Mouse (Mus musculus) left cerebral cortex, postnatal 25 days (tissue): ENCODE measurements around the gene Bcdin3d. TPM values are rescaled to one million over a fixed set of nuclear protein-coding genes. Genes with fewer than 3 reads are reported as not detected.

ENCODE experiments used
- DNase-seq, 2 experiments: peaks; one replicate each; pipeline ENCODE4 v3.0.0; 2022; ENCODE audit warnings: low spot score in 2 of 2, mixed read lengths in 1 of 2
- intact Hi-C: fragments of 180-260 bp; cut with DNase I; formaldehyde crosslinking; loops from one replicate; pipeline ENCODE4 v1.15.1; 2025
- total RNA-seq, 2 experiments: library from RNA; stranded (reverse); gene quantifications; 2 replicates each; pipeline ENCODE4 v1.2.3; 2021

Gene Bcdin3d
- total RNA-seq, 2 experiments from 2014 or later: 4.6 to 4.9 TPM

GRCm38 (mm10) chr15:99420101-99420500 lies 54.4 kb downstream of the Bcdin3d start:
- DNase-seq: no peak
- intact Hi-C loops: no loop called here

Other genes with a start within 250 kb of the Bcdin3d start
- 100 to 1,000 TPM; 171 to 172 TPM for gene Kcnh3, start 249.9 kb downstream of the Bcdin3d start, total RNA-seq
- gene Mcrs1, start 222.8 kb downstream of the Bcdin3d start, total RNA-seq: 10 to 100 TPM; 80.1 to 81.0 TPM
- gene Prpf40b, start 179.6 kb downstream of the Bcdin3d start, total RNA-seq: 10 to 100 TPM; 87.0 to 95.3 TPM
- gene Fam186b, start 178.8 kb downstream of the Bcdin3d start, total RNA-seq: 1 to 10 TPM; 1.6 to 1.9 TPM
- 10 to 100 TPM in 1 of 2 experiments, 1 to 10 TPM in 1; 9.5 to 10.7 TPM for gene Fmnl3, start 104.2 kb downstream of the Bcdin3d start, total RNA-seq
- 100 to 1,000 TPM; 331 to 338 TPM for gene Tmbim6, start 81.8 kb downstream of the Bcdin3d start, total RNA-seq
- gene Nckap5l, start 17.0 kb downstream of the Bcdin3d start, total RNA-seq: 10 to 100 TPM; 16.8 to 22.3 TPM
- gene Faim2, start 53.4 kb upstream of the Bcdin3d start, total RNA-seq: 100 to 1,000 TPM; 318 to 355 TPM
- not detected for gene Aqp2, start 104.3 kb upstream of the Bcdin3d start, total RNA-seq
- gene Aqp5, start 116.1 kb upstream of the Bcdin3d start, total RNA-seq: under 1 TPM; 0.50 to 0.76 TPM
- gene Aqp6, start 126.7 kb upstream of the Bcdin3d start, total RNA-seq: under 1 TPM; 0.48 to 0.62 TPM
- gene Racgap1, start 176.9 kb upstream of the Bcdin3d start, total RNA-seq: 1 to 10 TPM; 6.8 to 9.2 TPM
- 10 to 100 TPM; 73.8 to 78.5 TPM for gene Asic1, start 195.6 kb upstream of the Bcdin3d start, total RNA-seq
- gene Smarcd1, start 227.4 kb upstream of the Bcdin3d start, total RNA-seq: 100 to 1,000 TPM; 159 to 164 TPM
- gene Gm17349, start 230.8 kb upstream of the Bcdin3d start, total RNA-seq: 1 to 10 TPM; 7.1 to 7.6 TPM
- 10 to 100 TPM; 86.4 to 88.3 TPM for gene Gpd1, start 242.8 kb upstream of the Bcdin3d start, total RNA-seq